Mouse (Mus musculus): ENCODE results near the gene Sectm1b.

DNA sequence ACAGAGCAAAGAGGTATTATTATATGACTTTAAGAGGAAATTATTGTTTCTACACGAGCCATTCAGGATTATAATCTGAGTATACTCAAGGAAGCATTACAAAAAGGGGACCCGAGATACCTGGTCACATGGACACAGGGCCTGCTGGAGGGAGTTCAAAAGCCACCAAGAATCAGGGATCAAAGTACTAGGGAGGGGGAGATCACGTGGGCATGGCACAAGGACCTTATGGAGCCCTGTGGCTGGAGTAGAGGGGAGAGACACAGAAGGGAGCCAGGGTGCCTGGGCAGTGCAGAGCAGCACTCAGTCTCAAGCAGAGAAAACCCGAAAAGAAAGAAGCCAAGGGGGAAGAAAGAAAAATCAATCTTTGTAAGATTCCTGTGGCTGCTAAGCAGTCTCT lies 11.0 kb downstream of the Sectm1b start:
- no peak for TF ChIP-seq CTCF (IDR thresholded peaks at IDR 0.05; ENCODE audit: borderline replicate concordance, insufficient read depth, low read depth, low read length)
- no peak for TF ChIP-seq POLR2A (IDR thresholded peaks at IDR 0.05; ENCODE audit: borderline replicate concordance, insufficient read depth, low read length)

Measured in cerebellum, adult 2 months (tissue).